Mouse (Mus musculus) lung, postnatal 4 days (tissue): ENCODE results near the gene Cfap43.

Experiments
- DNase-seq, 2 experiments: peaks; one replicate each; pipeline ENCODE4 v3.0.0; 2021

The Cfap43 gene

GRCm38 (mm10) chr19:47919126-47919965 is at the start of gene Cfap43, which contains the start of gene Itprip:
Gene Cfap43, minus strand, starts transcription at chr19:47919287.
Gene Itprip, minus strand, starts transcription at chr19:47919299.
- peak; percentile 88 to 89 for DNase-seq

- DNase-seq, result no peak
These were observed 39.1 kb upstream of the Cfap43 start for GRCm38 (mm10) chr19:47958181-47958580.

- DNase-seq, result no peak
These were observed 34.1 kb upstream of the Cfap43 start for GRCm38 (mm10) chr19:47953169-47953568.

GRCm38 (mm10) chr19:47950946-47951345 is 31.9 kb upstream of the Cfap43 start:
- DNase-seq, result no peak

GRCm38 (mm10) chr19:47946821-47947465 is 27.9 kb upstream of the Cfap43 start:
- DNase-seq, result no peak

- peak in 1 of 2 experiments; percentile 2 for DNase-seq
These were observed 20.3 kb upstream of the Cfap43 start for GRCm38 (mm10) chr19:47939361-47939760.

GRCm38 (mm10) chr19:47937443-47938406 is 18.6 kb upstream of the Cfap43 start, which contains the start of gene Cfap58:
Gene Cfap58, plus strand, starts transcription at chr19:47937675.
- peak; percentile 73 to 76 for DNase-seq

GRCm38 (mm10) chr19:47936938-47937337 is 17.9 kb upstream of the Cfap43 start:
- no peak for DNase-seq

- peak in 1 of 2 experiments; percentile 6 for DNase-seq
These were observed 17.4 kb upstream of the Cfap43 start for GRCm38 (mm10) chr19:47936490-47936889.

GRCm38 (mm10) chr19:47935530-47935929 is 16.4 kb upstream of the Cfap43 start:
- no peak for DNase-seq

GRCm38 (mm10) chr19:47934636-47935238 is 15.7 kb upstream of the Cfap43 start:
- peak in 1 of 2 experiments; percentile 50 for DNase-seq

- DNase-seq, result peak in 1 of 2 experiments; percentile 15
These were observed 15.1 kb upstream of the Cfap43 start for GRCm38 (mm10) chr19:47934146-47934545.

- DNase-seq, result peak; percentile 18 to 56
These were observed 13.0 kb upstream of the Cfap43 start for GRCm38 (mm10) chr19:47931982-47932638.

GRCm38 (mm10) chr19:47929043-47929442 is 10.0 kb upstream of the Cfap43 start:
- DNase-seq, result peak; percentile 62 to 72

- DNase-seq, result no peak
These were observed 7.9 kb upstream of the Cfap43 start for GRCm38 (mm10) chr19:47927032-47927431.

GRCm38 (mm10) chr19:47925819-47926218 is 6.7 kb upstream of the Cfap43 start:
- DNase-seq, result no peak

- DNase-seq, result peak; percentile 53 to 60
These were observed 884 bp upstream of the Cfap43 start for GRCm38 (mm10) chr19:47919966-47920375.

- peak in 1 of 2 experiments; percentile 34 for DNase-seq
These were observed 509 bp downstream of the Cfap43 start for GRCm38 (mm10) chr19:47918455-47919101.

- DNase-seq, result peak in 1 of 2 experiments; percentile 29
These were observed 1.1 kb downstream of the Cfap43 start for GRCm38 (mm10) chr19:47918016-47918415.

GRCm38 (mm10) chr19:47917396-47917795 is 1.7 kb downstream of the Cfap43 start:
- no peak for DNase-seq

- DNase-seq, result no peak
These were observed 3.8 kb downstream of the Cfap43 start for GRCm38 (mm10) chr19:47915251-47915650.
